Mouse (Mus musculus): Measurements from ENCODE around the gene Olfr209. TPM values are rescaled to one million over a fixed set of nuclear protein-coding genes. Genes with fewer than 3 reads are reported as not detected.

Olfr209 gene
- polyA plus RNA-seq, 1 experiment from 2014 or later: not detected

Other genes starting within 250 kb of the Olfr209 start
- gene Olfr194, start 242.9 kb downstream of the Olfr209 start, polyA plus RNA-seq (2016; fragmentation: Nextera tagmentation; extraction: Ambion mirVana): not detected in 2 replicates
- gene Olfr195, start 216.9 kb downstream of the Olfr209 start, polyA plus RNA-seq (2016; fragmentation: Nextera tagmentation; extraction: Ambion mirVana): not detected in 2 replicates
- gene Olfr196, start 193.5 kb downstream of the Olfr209 start, polyA plus RNA-seq (2016; fragmentation: Nextera tagmentation; extraction: Ambion mirVana): not detected in 2 replicates
- not detected in 2 replicates for gene Olfr198, start 160.5 kb downstream of the Olfr209 start, polyA plus RNA-seq (2016; fragmentation: Nextera tagmentation; extraction: Ambion mirVana)
- not detected in 2 replicates for gene Olfr199, start 144.2 kb downstream of the Olfr209 start, polyA plus RNA-seq (2016; fragmentation: Nextera tagmentation; extraction: Ambion mirVana)
- gene Olfr201, start 91.4 kb downstream of the Olfr209 start, polyA plus RNA-seq (2016; fragmentation: Nextera tagmentation; extraction: Ambion mirVana): not detected in 2 replicates
- not detected in 2 replicates for gene Olfr202, start 77.2 kb downstream of the Olfr209 start, polyA plus RNA-seq (2016; fragmentation: Nextera tagmentation; extraction: Ambion mirVana)
- gene Olfr203, start 65.1 kb downstream of the Olfr209 start, polyA plus RNA-seq (2016; fragmentation: Nextera tagmentation; extraction: Ambion mirVana): not detected in 2 replicates
- gene Olfr204, start 45.7 kb downstream of the Olfr209 start, polyA plus RNA-seq (2016; fragmentation: Nextera tagmentation; extraction: Ambion mirVana): not detected in 2 replicates
- gene Olfr205, start 32.9 kb downstream of the Olfr209 start, polyA plus RNA-seq (2016; fragmentation: Nextera tagmentation; extraction: Ambion mirVana): not detected in 2 replicates
- not detected in 2 replicates for gene Olfr206, start 14.7 kb downstream of the Olfr209 start, polyA plus RNA-seq (2016; fragmentation: Nextera tagmentation; extraction: Ambion mirVana)
- gene Gabrr3, start 43.3 kb upstream of the Olfr209 start, polyA plus RNA-seq (2016; fragmentation: Nextera tagmentation; extraction: Ambion mirVana): 0.11 and 0.19 TPM in 2 replicates
- gene Riox2, start 107.8 kb upstream of the Olfr209 start, polyA plus RNA-seq (2016; fragmentation: Nextera tagmentation; extraction: Ambion mirVana): 36.6 and 40.6 TPM in 2 replicates
- gene Crybg3, start 237.0 kb upstream of the Olfr209 start, polyA plus RNA-seq (2016; fragmentation: Nextera tagmentation; extraction: Ambion mirVana): 7.2 and 7.8 TPM in 2 replicates